Mouse (Mus musculus) liver, embryonic 11.5 days (tissue): Measurements from ENCODE around the gene Ptprj. TPM values are rescaled to one million over a fixed set of nuclear protein-coding genes. Genes with fewer than 3 reads are reported as not detected.
"Not testable (repeated sequence)": the region's sequence is repeated elsewhere in the genome, so short reads cannot be mapped to it uniquely, and the experiment has no call there.

Experiments used
- ATAC-seq: fragments of 200-750 bp; cut with Nextera tagmentation; replicated peaks from 2 replicates; pipeline ENCODE4 v1.8.0; 2017; ENCODE audit warnings: moderate number of reproducible peaks, mild to moderate bottlenecking, moderate TSS enrichment, moderate library complexity; ENCODE audit not compliant: low FRiP score
- DNase-seq: peaks from one replicate; pipeline ENCODE4 v3.0.0-alpha.2; 2017; ENCODE audit warnings: low spot score
- H3K27ac ChIP-seq: fragments of 300-500 bp; sonication (generic); 2 replicates; pipeline ENCODE4 v1.5.1; 2014; ENCODE audit warnings: mild to moderate bottlenecking, low read depth, low read length, control low read depth
- H3K27me3 ChIP-seq: fragments of 300-500 bp; sonication (generic); replicated peaks from 2 replicates; pipeline ENCODE4 v1.6.1; 2014; ENCODE audit warnings: low read length, mixed read lengths; ENCODE audit not compliant: control insufficient read depth, insufficient read depth
- H3K36me3 ChIP-seq: fragments of 300-500 bp; sonication (generic); 2 replicates; pipeline ENCODE4 v1.6.1; 2014; ENCODE audit warnings: mild to moderate bottlenecking, low read length, moderate library complexity, mixed read lengths; ENCODE audit not compliant: control insufficient read depth, insufficient read depth
- H3K4me1 ChIP-seq: fragments of 300-500 bp; sonication (generic); replicated peaks from 2 replicates; pipeline ENCODE4 v1.6.1; 2014; ENCODE audit warnings: low read length, mixed read lengths; ENCODE audit not compliant: control insufficient read depth, insufficient read depth
- H3K4me2 ChIP-seq: fragments of 300-500 bp; sonication (generic); 2 replicates; pipeline ENCODE4 v1.6.1; 2014; ENCODE audit warnings: mild to moderate bottlenecking, control low read depth, moderate library complexity
- H3K4me3 ChIP-seq: fragments of 300-500 bp; sonication (generic); 2 replicates; pipeline ENCODE4 v1.5.1; 2014; ENCODE audit warnings: low read depth, low read length, control low read depth
- H3K9ac ChIP-seq: fragments of 300-500 bp; sonication (generic); 2 replicates; pipeline ENCODE4 v1.6.1; 2014; ENCODE audit warnings: low read depth, low read length, control low read depth
- H3K9me3 ChIP-seq: fragments of 300-500 bp; sonication (generic); 2 replicates; pipeline ENCODE4 v1.6.1; 2016; ENCODE audit warnings: low read length, inconsistent platforms, mixed read lengths; ENCODE audit not compliant: control insufficient read depth
- WGBS: fragments of 180-500 bp; shearing (Covaris S2); extraction: QIAGEN DNeasy Blood & Tissue Kit; methylation state at CpG from one replicate; pipeline ENCODE4 v1.1.7; 2014; 5-methylcytosine and 5-hydroxymethylcytosine counted together
- polyA plus RNA-seq: library from polyadenylated mRNA; unstranded; fragments of >200 nt; fragmentation: Nextera tagmentation; extraction: Ambion mirVana; gene quantifications from 2 replicates; pipeline ENCODE4 v1.2.1, GENCODE M21; 2014

The Ptprj gene
- polyA plus RNA-seq, 1 experiment from 2014 or later = 5.1 TPM

DNA sequence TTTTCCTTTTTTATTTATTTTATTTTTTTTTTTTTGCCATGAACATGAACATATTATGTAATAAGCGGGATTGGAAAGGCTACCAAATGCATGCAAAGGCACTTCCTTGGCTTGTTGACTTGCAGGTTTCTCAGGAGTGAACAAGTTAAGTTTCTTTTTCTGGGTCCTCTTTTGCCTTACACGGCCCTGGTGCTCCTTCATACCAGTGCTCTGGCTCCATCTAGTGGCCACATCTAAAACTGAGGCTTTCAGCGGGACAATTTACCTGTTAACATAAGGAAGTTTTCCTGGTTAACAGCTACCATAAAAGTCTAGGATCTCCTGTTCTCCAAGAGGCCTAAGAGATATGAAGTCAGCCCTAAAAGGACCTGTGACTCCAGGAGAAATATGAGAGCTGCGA lies 150.7 kb downstream of the Ptprj start:
- not testable (repeated sequence) for H3K27ac ChIP-seq, ATAC-seq, H3K9ac ChIP-seq, H3K36me3 ChIP-seq, H3K4me1 ChIP-seq, H3K4me2 ChIP-seq, DNase-seq, H3K4me3 ChIP-seq, H3K9me3 ChIP-seq, H3K27me3 ChIP-seq
- WGBS = no CpG with 5 or more reads among the region's 4 CpGs

DNA sequence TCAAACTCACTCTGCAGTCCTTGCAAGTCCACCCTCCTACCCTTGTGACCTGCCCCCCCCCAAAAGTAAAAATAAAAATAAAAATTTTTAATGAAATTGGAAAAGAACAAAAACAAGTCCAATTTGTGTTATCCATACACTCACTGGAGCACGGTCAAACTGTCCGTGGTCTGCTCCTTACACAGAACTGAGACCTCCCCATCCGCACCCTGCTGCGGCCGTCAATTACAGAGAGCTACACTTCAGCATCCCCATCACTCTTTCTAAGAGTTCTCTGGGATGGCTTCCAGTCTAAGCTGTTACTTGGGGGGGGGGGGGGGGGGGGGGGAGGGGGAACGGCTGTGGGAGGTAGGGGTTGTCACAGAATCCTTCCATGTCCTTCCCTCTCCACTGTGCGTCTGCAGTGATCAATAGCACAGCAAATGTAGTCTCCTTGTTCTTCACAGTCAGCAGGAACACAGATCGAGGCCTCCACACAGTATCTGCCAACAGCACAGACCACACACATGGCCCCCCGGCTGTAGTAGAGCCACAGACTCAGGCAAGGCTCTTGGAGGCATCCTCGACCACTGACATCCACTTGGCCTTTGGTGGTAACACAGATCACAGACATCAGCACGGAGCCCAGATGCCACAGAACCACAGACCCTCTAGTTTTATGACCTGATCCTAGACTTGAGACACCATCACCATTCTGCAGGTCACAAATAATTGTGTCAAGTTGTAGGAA lies 151.3 kb downstream of the Ptprj start:
- no CpG with 5 or more reads among the region's 11 CpGs for WGBS
- H3K4me1 ChIP-seq, ATAC-seq, DNase-seq, H3K9me3 ChIP-seq, H3K27ac ChIP-seq, H3K4me2 ChIP-seq, H3K4me3 ChIP-seq, H3K9ac ChIP-seq, H3K27me3 ChIP-seq, H3K36me3 ChIP-seq: not testable (repeated sequence)

DNA sequence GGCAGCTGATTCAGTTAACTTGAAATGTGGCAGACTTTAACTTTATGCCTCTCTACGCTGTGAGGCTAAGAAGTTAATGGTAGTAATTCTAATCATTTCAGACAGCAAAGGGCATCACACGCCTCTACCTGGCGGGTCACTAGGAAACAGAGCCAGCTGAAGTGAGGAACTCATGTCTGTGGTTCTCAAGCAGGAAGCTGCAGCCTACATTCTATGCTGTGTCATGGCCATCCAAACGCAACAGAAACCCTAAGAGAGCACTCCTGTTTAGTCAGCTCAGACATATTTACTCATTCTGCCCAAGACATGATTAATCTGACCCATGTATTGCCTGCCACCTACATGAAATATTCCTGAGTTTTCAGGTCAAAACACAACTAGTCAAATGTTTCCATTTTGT lies 155.5 kb downstream of the Ptprj start:
- DNase-seq, H3K9me3 ChIP-seq, H3K4me3 ChIP-seq, H3K36me3 ChIP-seq, H3K4me1 ChIP-seq, ATAC-seq, H3K27ac ChIP-seq, H3K27me3 ChIP-seq, H3K9ac ChIP-seq, H3K4me2 ChIP-seq: not testable (repeated sequence)
- no CpG with 5 or more reads among the region's 4 CpGs for WGBS

DNA sequence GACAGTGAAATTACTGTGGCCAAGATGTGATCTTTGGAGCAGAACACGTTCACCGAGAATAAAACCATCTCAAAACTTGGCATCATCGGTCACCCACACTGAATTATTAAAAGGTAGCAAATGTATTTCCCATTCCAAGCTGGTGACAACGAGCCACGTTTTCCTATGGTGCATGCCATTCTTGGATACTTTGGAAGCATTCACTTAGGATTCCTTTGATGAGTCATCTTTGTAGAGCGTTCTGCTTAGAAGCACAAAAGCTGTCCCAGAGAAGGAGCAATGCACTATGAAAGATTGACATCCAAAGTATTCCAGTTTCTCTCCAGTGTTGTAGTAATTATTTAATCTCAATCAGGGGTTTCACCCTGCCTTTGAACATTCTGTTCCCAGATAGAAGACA lies 158.2 kb downstream of the Ptprj start:
- H3K4me1 ChIP-seq, H3K4me2 ChIP-seq, DNase-seq, ATAC-seq, H3K4me3 ChIP-seq, H3K27me3 ChIP-seq, H3K36me3 ChIP-seq, H3K27ac ChIP-seq, H3K9ac ChIP-seq, H3K9me3 ChIP-seq: not testable (repeated sequence)
- 88% methylated on average over 6 of the region's 6 CpGs for WGBS

DNA sequence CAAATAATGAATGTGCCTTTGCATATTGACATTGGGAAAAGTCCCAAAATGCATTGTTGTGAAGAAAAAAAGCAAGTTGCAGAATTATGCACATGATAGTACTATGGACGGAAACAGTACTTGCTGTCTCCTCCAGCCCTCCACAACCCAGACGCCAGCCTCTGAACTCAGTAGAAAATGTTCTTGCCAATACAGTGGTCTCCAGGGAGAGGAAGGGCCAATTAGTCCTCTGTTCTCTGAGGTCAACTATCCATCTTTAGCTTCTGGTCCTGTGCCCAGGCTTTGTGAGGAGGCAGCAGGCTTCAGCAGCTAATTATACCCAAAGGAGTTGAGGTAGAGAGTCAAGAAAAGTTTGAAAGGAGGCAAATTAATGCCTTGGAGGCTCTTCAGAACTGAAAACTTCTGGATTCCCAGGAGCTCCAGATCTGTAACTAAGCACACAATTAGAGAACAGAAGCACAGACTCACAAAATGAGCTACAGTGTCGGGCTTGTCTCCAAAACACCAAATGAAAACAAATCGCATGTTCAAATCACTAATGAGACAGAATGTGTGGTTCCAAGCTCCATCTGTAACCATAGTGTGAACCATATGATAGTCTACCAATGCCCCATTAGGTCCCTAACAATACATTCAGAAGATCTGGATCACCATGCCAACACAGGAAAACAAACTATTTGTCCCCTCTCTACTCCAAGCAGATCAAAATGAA lies 166.2 kb downstream of the Ptprj start:
- DNase-seq, H3K4me3 ChIP-seq, H3K4me1 ChIP-seq, H3K36me3 ChIP-seq, H3K4me2 ChIP-seq, ATAC-seq, H3K27me3 ChIP-seq, H3K27ac ChIP-seq, H3K9me3 ChIP-seq, H3K9ac ChIP-seq: not testable (repeated sequence)
- 76% methylated on average over 4 of the region's 4 CpGs for WGBS

DNA sequence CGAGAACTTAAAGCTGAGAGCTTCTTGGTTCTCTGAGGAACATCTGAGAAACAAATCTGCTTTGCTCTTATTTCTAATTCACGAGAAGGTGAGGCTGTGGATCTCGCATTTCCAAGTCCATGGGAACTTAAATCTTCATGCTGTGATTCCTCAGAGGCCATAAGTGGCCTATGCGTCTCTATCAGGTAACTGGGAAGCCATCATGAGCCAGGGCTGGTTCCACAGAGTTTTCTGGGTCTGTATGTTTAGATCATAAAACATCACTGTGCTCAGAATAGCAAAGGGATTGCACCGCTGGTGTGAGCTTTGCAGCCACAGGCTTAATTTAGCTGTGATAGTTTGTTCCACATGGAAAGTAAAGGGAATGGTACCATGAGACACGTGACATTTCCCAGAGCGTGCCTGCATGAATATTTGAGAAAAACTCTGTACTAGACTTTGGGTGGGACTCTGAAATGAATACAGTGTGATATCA lies 181.8 kb downstream of the Ptprj start, which contains the start of gene Olfr1274-ps:
TSS of gene Olfr1274-ps (plus strand) at position 51 of the 475 bp plus-strand sequence.
- 73% methylated on average over 5 of the region's 7 CpGs for WGBS
- not testable (repeated sequence) for H3K27me3 ChIP-seq

More for the DNA sequence above, 181.8 kb downstream of the Ptprj start, which contains the start of gene Olfr1274-ps:
- not testable (repeated sequence) for H3K4me1 ChIP-seq, H3K4me3 ChIP-seq, ATAC-seq, H3K9me3 ChIP-seq, H3K27ac ChIP-seq, H3K36me3 ChIP-seq, H3K9ac ChIP-seq, DNase-seq, H3K4me2 ChIP-seq

Other genes with a start within 250 kb of the Ptprj start
- not detected in 2 replicates for gene Olfr1274-ps, start 182.0 kb downstream of the Ptprj start, polyA plus RNA-seq
- 83.8 and 88.0 TPM in 2 replicates for gene Nup160, start 96.6 kb upstream of the Ptprj start, polyA plus RNA-seq
- 94.5 and 102 TPM in 2 replicates for gene Fnbp4, start 164.7 kb upstream of the Ptprj start, polyA plus RNA-seq
- gene Agbl2, start 202.1 kb upstream of the Ptprj start, polyA plus RNA-seq = 0.18 and 0.23 TPM in 2 replicates